ENCODE assay signal across 8 mouse cellular contexts in the genomic region with DNA sequence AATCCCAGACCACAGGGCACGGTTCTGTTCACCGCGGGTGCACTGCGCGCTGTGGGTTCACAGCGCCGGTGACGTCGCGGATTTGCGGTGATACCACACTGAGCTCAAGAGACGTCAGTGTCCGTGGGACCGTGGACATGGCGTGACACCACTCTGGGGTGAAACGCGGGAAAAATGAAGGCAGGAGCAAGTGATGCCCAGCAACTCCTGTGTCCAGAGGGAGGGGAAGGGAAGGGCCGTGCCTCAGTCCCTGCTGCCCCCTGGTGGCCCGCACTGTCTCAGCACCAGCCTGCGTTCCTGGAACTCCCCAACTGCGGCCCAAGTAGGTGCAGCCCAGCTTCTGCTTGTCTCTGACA. TPM values are rescaled to one million over a fixed set of nuclear protein-coding genes. Genes with fewer than 3 reads are reported as not detected.
DNase-seq lines count a peak whose midpoint lies in the region; ATAC-seq and TF ChIP-seq lines count a peak whose summit lies in the region.

No protein-coding gene starts in this region.

- H3K36me3 ChIP-seq in heart, embryonic 12.5 days, result no peaks in the 10 kb centered on the region
- no peaks in the 10 kb centered on the region for H3K36me3 ChIP-seq in kidney, embryonic 16.5 days (ENCODE audit: insufficient read depth, low read length)

- ATAC-seq in erythroblast, adult 5-6 weeks (replicated peaks; ENCODE audit: low FRiP score, poor library complexity, severe bottlenecking), result peak; percentile 80
- peak; percentile 69 for ATAC-seq in heart, embryonic 12.5 days (ENCODE audit: insufficient number of reproducible peaks, low FRiP score)
- peak; percentile 82 for ATAC-seq in kidney, embryonic 16.5 days (ENCODE audit: low FRiP score, low TSS enrichment)
- ATAC-seq in monocyte, adult 5-6 weeks (replicated peaks; ENCODE audit: insufficient number of reproducible peaks, low FRiP score, low TSS enrichment, poor library complexity, severe bottlenecking), result peak; percentile 74

- peaks cover 3% of the 10 kb centered on the region; the same call in 1 of the 2 replicates for H3K9me3 ChIP-seq in heart, embryonic 12.5 days (replicated peaks)
- no peaks in the 10 kb centered on the region for H3K9me3 ChIP-seq in kidney, embryonic 16.5 days (ENCODE audit: low read length)

- 6% methylated on average over 21 of the region's 21 CpGs for WGBS in heart, embryonic 12.5 days
- 1% methylated on average over 21 of the region's 21 CpGs for WGBS in kidney, embryonic 16.5 days

- H3K4me1 ChIP-seq in heart, embryonic 12.5 days (replicated peaks), result peaks cover 23% of the 10 kb centered on the region
- peaks cover 14% of the 10 kb centered on the region for H3K4me1 ChIP-seq in kidney, embryonic 16.5 days (ENCODE audit: insufficient read depth, low read length)

- H3K27ac ChIP-seq in heart, embryonic 12.5 days (ENCODE audit: poor library complexity, severe bottlenecking), result no peak overlapping the region
- no peak overlapping the region for H3K27ac ChIP-seq in kidney, embryonic 16.5 days (ENCODE audit: low read length)

- TF ChIP-seq CTCF in brain, embryonic 14.5 days (IDR thresholded peaks at IDR 0.05; ENCODE audit: borderline replicate concordance, extremely low read depth, insufficient read depth, insufficient read length), result peak; percentile 98

- peak overlapping the region; percentile 73 for H3K4me2 ChIP-seq in heart, embryonic 12.5 days
- peak overlapping the region; percentile 81 for H3K4me2 ChIP-seq in kidney, embryonic 16.5 days (replicated peaks; ENCODE audit: low read depth, low read length)

- H3K27me3 ChIP-seq in heart, embryonic 12.5 days (replicated peaks), result no peaks in the 10 kb centered on the region; the same call in 1 of the 2 replicates
- H3K27me3 ChIP-seq in kidney, embryonic 16.5 days (ENCODE audit: insufficient read depth, low read length), result no peaks in the 10 kb centered on the region

- no peak for TF ChIP-seq POLR2A in brain, embryonic 14.5 days (IDR thresholded peaks at IDR 0.05; ENCODE audit: borderline replicate concordance, extremely low read depth, insufficient read depth, insufficient read length, poor library complexity, severe bottlenecking)

- 0 out of 2 replicates have a peak overlapping the region, but pooled peaks have one; percentile 52 for H3K9ac ChIP-seq in heart, embryonic 12.5 days
- peak overlapping the region; percentile 62 for H3K9ac ChIP-seq in kidney, embryonic 16.5 days (replicated peaks; ENCODE audit: low read length)

- DNase-seq in B cell, adult 2 months, result peak; percentile 91 to 92
- DNase-seq in brain, embryonic 14.5 days (ENCODE audit: low read depth), result peak; percentile 88
- DNase-seq in liver, result peak; percentile 88
- peak; percentile 83 to 85 for DNase-seq in spleen, postnatal 36 days (ENCODE audit: low spot score in 2 of 2)

- peak overlapping the region; percentile 36 for H3K4me3 ChIP-seq in heart, embryonic 12.5 days
- peak overlapping the region; percentile 45 for H3K4me3 ChIP-seq in kidney, embryonic 16.5 days (ENCODE audit: low read length)

RNA-seq across cellular contexts. Expression of gene Il21r, which starts 21.9 kb away (rescaled TPM):
- 0.53 and 0.64 TPM in 2 replicates for polyA plus RNA-seq in brain, embryonic 14.5 days (2012; rRNA removed)
- total RNA-seq in erythroblast, adult 5-6 weeks (2015; ENCODE audit: low replicate concordance), result 1.3 TPM in 2 replicates
- total RNA-seq in erythroblast, adult 5-6 weeks (2017; ENCODE audit: low replicate concordance), result 0.42 and 0.43 TPM in 2 replicates
- polyA plus RNA-seq in heart, embryonic 12.5 days (2016; fragmentation: Nextera tagmentation; extraction: Ambion mirVana), result 0.18 and 0.23 TPM in 2 replicates
- 0.34 and 0.35 TPM in 2 replicates for polyA plus RNA-seq in kidney, embryonic 16.5 days (2015; fragmentation: Nextera tagmentation; extraction: Ambion mirVana)
- 15.2 to 17.8 TPM (median 15.8 TPM) in 3 replicates for total RNA-seq in monocyte, adult 5-6 weeks (2017)

RNA-seq across cellular contexts. Expression of gene Il4ra, which starts 29.4 kb away (rescaled TPM):
- polyA plus RNA-seq in brain, embryonic 14.5 days (2012; rRNA removed), result 4.2 and 6.3 TPM in 2 replicates
- 1.3 and 6.1 TPM in 2 replicates for total RNA-seq in erythroblast, adult 5-6 weeks (2015; ENCODE audit: low replicate concordance)
- 4.0 and 6.1 TPM in 2 replicates for total RNA-seq in erythroblast, adult 5-6 weeks (2017; ENCODE audit: low replicate concordance)
- polyA plus RNA-seq in heart, embryonic 12.5 days (2016; fragmentation: Nextera tagmentation; extraction: Ambion mirVana), result 3.5 and 3.8 TPM in 2 replicates
- 11.5 and 13.1 TPM in 2 replicates for polyA plus RNA-seq in kidney, embryonic 16.5 days (2015; fragmentation: Nextera tagmentation; extraction: Ambion mirVana)
- total RNA-seq in monocyte, adult 5-6 weeks (2017), result 57.3 to 65.3 TPM (median 57.6 TPM) in 3 replicates
